Mouse (Mus musculus) kidney, embryonic 16.5 days (tissue): Measurements from ENCODE around the gene N4bp2. TPM values are rescaled to one million over a fixed set of nuclear protein-coding genes. Genes with fewer than 3 reads are reported as not detected.

Experiments
- ATAC-seq: fragments of 200-750 bp; cut with Nextera tagmentation; 2 replicates; pipeline ENCODE4 v1.8.0; 2017; ENCODE audit warnings: moderate TSS enrichment; ENCODE audit not compliant: low FRiP score, low TSS enrichment
- H3K27ac ChIP-seq: fragments of 300-500 bp; sonication (generic); 2 replicates; pipeline ENCODE4 v1.5.1; 2014; ENCODE audit warnings: low read length
- H3K27me3 ChIP-seq: fragments of 300-500 bp; sonication (generic); 2 replicates; pipeline ENCODE4 v1.6.1; 2014; ENCODE audit warnings: low read length, control low read depth, mixed read lengths; ENCODE audit not compliant: insufficient read depth
- H3K36me3 ChIP-seq: fragments of 300-500 bp; sonication (generic); 2 replicates; pipeline ENCODE4 v1.6.1; 2014; ENCODE audit warnings: low read length, control low read depth, mixed read lengths; ENCODE audit not compliant: insufficient read depth
- H3K4me1 ChIP-seq: fragments of 300-500 bp; sonication (generic); 2 replicates; pipeline ENCODE4 v1.6.1; 2014; ENCODE audit warnings: low read length, control low read depth, mixed read lengths; ENCODE audit not compliant: insufficient read depth
- H3K4me2 ChIP-seq: fragments of 300-500 bp; sonication (generic); replicated peaks from 2 replicates; pipeline ENCODE4 v1.6.1; 2014; ENCODE audit warnings: low read depth, low read length
- H3K4me3 ChIP-seq: fragments of 300-500 bp; sonication (generic); 2 replicates; pipeline ENCODE4 v1.5.1; 2014; ENCODE audit warnings: mild to moderate bottlenecking, low read length
- H3K9ac ChIP-seq: fragments of 300-500 bp; sonication (generic); replicated peaks from 2 replicates; pipeline ENCODE4 v1.6.1; 2014; ENCODE audit warnings: low read length
- H3K9me3 ChIP-seq: fragments of 300-500 bp; sonication (generic); 2 replicates; pipeline ENCODE4 v1.6.1; 2016; ENCODE audit warnings: low read length, control low read depth
- WGBS: fragments of 180-500 bp; shearing (Covaris S2); extraction: QIAGEN DNeasy Blood & Tissue Kit; methylation state at CpG from one replicate; pipeline ENCODE4 v1.1.7; 2014; 5-methylcytosine and 5-hydroxymethylcytosine counted together
- polyA plus RNA-seq: library from polyadenylated mRNA; unstranded; fragments of >200 nt; fragmentation: Nextera tagmentation; extraction: Ambion mirVana; gene quantifications from 2 replicates; pipeline ENCODE4 v1.2.1, GENCODE M21; 2015

The N4bp2 gene
- polyA plus RNA-seq, 1 experiment from 2014 or later, result 18.8 TPM

DNA sequence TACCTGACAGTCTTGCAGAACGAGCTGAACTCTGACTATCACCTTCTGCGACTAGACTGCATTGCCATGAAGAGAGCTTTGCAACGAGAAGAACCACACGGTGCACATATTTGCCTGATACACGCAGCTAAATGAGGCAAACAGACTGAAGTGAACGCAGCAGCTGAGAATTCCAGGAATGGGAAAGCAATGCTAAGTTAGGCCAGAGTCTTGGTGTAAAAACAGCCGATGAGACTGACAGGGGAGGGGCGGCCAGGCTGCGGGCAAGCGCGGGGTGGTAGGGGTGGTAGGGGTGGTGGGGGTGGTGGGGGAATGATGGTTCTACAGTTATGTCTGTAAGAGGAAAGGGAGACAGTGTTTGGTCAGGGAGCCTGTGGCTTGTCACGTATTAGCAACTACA is 95.6 kb downstream of the N4bp2 start:
- ATAC-seq, result no peak
- no peaks in the 10 kb centered on the region for H3K9me3 ChIP-seq
- no peak overlapping the region for H3K9ac ChIP-seq
- no peak overlapping the region for H3K4me2 ChIP-seq
- H3K36me3 ChIP-seq, result no peaks in the 10 kb centered on the region
- peaks cover 7% of the 10 kb centered on the region for H3K4me1 ChIP-seq
- H3K27ac ChIP-seq, result no peak overlapping the region
- H3K4me3 ChIP-seq, result no peak overlapping the region
- 44% methylated on average over 12 of the region's 12 CpGs for WGBS
- no peaks in the 10 kb centered on the region for H3K27me3 ChIP-seq

DNA sequence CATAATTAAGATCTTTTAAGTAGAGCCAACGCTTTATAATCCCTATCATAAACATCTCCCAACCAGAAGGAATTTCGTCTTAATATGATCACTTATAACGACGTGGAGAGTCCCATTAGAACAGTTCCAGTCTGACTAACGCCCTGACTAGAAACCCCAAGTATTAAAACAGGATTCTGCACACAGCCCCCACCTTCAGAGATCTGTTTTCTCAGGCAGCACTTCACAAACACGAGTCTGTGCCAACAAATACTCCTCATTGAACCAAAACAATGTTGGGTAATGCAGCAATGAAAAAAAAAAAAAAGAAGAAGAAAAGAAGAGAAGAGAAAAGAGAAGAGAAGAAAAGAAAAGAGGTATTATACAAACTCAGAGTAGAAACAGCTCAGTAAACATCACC is 96.1 kb downstream of the N4bp2 start:
- Histone ChIP-seq H3K4me1 (peaks cover 7% of the 10 kb centered on the region), H3K27ac (no peak overlapping the region), H3K27me3 (no peaks in the 10 kb centered on the region), H3K4me2 (no peak overlapping the region), H3K9ac (no peak overlapping the region), H3K4me3 (no peak overlapping the region), H3K9me3 (no peaks in the 10 kb centered on the region), H3K36me3 (no peaks in the 10 kb centered on the region)
- ATAC-seq, result no peak
- 51% methylated on average over 6 of the region's 6 CpGs for WGBS

DNA sequence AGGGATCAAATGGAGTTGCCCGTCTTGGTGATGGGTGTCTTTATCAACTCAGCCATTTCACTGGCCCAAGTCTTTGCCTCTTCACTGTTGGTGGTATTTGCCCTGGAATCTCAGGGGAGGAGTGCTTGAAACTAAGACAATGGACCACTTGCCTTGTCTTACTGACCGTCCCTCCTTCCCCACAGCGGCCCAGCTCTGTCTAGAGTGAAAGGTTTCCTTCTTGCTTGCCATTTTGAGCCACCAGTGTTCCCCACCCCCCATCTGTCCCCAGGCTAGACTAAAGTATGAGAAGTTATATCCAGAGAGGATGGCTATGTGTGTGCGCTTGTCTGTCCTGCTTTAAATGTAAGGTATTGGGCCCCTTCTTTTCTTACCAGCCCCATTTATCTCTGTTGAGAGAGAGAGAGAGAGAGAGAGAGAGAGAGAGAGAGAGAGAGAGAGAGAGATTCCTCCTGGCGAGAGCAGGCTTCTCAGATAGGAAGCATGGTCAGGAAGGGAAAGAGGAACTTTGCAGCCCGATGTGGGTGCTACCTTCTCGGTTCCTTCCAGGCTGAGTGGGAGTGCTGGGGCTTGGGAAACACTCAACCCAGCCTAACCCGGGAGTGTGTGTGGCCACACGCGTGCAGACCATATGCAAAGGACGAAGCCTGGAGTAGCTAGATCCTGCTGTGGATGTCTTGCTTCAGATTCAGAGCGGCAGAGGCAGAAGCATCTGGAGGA is 97.1 kb downstream of the N4bp2 start:
- Histone ChIP-seq H3K27me3 (no peaks in the 10 kb centered on the region), H3K4me2 (no peak overlapping the region), H3K36me3 (no peaks in the 10 kb centered on the region), H3K27ac (no peak overlapping the region), H3K4me3 (no peak overlapping the region), H3K9me3 (no peaks in the 10 kb centered on the region), H3K4me1 (peaks cover 7% of the 10 kb centered on the region), H3K9ac (no peak overlapping the region)
- WGBS, result 80% methylated on average over 12 of the region's 12 CpGs
- ATAC-seq, result no peak

DNA sequence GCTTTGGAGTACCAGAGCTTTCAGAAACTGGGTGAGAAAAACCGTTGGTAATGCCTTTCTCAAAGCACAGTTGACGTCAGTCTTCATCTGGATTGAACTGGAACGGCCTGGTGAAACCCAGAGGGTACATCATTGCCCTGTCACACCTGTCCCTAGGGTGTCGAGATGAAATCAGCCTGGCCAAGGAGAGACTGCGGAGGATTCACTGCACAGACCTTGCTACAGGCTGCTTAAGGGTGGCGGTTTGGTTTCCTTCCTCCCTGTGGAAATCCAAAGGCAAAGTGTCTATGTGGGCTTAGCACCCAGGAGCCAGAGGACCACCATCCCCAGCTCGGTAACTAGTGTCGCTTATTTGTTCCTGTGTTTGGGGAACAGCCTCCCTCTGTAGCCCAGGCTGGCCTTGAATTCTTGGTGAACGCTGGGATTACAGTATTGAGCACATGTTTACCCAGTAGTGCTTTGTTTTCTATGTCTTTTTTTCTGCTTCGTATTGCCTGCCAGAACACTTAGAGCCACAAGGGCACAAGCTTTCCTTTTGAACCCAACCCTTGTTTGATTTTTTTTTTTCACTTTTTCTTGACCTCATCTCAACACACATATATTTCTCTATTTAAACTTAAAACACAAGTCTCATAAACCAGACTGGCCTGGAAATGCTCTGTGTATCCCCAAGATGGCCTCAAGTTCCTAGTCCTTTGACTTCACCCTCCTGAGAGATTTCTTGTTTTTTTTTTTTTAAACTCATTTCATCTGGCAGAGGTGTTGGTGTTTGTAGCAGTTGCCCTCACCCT is 98.0 kb downstream of the N4bp2 start, which contains the start of gene Rhoh:
Gene Rhoh (plus strand): TSS at position 60 of the 791 bp plus-strand sequence.
- Histone ChIP-seq H3K4me1 (peaks cover 7% of the 10 kb centered on the region), H3K9ac (no peak within 1 kb of the TSS), H3K4me2 (no peak within 1 kb of the TSS), H3K27ac (no peak within 1 kb of the TSS), H3K4me3 (no peak within 1 kb of the TSS), H3K27me3 (no peaks in the 10 kb centered on the region), H3K36me3 (no peaks in the 10 kb centered on the region), H3K9me3 (no peaks in the 10 kb centered on the region)
- no peak for ATAC-seq
- 81% methylated on average over 10 of the region's 10 CpGs for WGBS

DNA sequence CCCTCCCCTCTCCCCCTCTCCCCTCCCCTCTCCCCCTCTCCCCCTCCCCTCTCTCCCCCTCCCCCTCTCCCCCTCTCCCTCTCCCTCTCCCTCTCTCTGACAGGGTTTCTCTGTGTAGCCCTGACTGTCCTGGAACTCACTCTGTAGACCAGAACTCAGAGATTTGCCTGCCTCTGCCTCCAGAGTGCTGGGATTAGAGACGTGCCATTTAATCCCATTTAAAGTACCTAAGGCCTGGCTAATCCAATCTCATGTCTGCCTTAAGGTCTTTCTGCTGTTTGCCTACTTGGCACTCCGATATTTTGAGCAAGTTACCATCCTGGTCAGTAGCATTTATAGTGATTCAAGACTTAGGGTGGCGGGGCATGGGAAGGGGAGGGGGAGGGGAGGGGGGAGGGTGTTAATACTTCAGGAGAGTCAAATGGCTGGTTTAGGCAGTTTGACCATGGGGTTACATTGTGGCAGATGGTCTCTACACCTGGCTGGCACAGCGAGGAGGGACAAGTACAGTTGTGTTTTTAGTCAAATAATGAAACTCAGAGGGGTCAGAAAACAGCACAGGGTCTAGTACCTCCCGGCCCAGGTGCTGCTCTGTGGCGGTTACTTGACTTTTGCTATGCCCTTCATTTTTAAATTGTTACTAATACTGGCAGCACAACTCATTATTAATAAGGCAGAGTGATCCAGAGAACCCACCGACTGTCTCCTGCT is 99.1 kb downstream of the N4bp2 start:
- no peak for ATAC-seq
- H3K9me3 ChIP-seq, result no peaks in the 10 kb centered on the region
- peaks cover 7% of the 10 kb centered on the region for H3K4me1 ChIP-seq
- 89% methylated on average over 7 of the region's 7 CpGs for WGBS
- no peak overlapping the region for H3K4me3 ChIP-seq
- no peaks in the 10 kb centered on the region for H3K36me3 ChIP-seq
- H3K9ac ChIP-seq, result no peak overlapping the region
- no peaks in the 10 kb centered on the region for H3K27me3 ChIP-seq
- H3K4me2 ChIP-seq, result no peak overlapping the region
- H3K27ac ChIP-seq, result no peak overlapping the region

DNA sequence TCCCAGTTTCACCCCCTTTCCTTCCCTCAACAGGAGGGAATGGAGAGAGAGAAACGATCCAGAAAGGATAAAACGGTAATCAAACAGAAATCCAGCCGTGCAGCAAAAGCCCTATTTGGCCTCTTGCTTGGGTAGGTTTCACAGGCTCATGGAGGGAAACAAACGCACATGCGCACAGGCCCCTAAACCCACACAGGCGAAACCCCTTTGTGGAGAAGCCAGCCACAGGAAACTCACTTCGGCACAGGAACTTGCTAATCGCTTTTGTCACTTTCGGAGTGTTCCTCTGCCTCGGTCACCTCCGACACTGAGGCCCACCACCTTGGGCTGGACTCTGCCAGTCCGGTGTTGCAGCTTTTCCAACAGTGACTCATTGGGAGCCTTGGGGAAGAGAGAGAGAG is 100.0 kb downstream of the N4bp2 start:
- peaks cover 7% of the 10 kb centered on the region for H3K4me1 ChIP-seq
- no peak overlapping the region for H3K9ac ChIP-seq
- no peak overlapping the region for H3K27ac ChIP-seq
- no peak overlapping the region for H3K4me2 ChIP-seq
- no peaks in the 10 kb centered on the region for H3K36me3 ChIP-seq
- no peaks in the 10 kb centered on the region for H3K9me3 ChIP-seq
- H3K4me3 ChIP-seq, result no peak overlapping the region
- 61% methylated on average over 12 of the region's 12 CpGs for WGBS
- no peaks in the 10 kb centered on the region for H3K27me3 ChIP-seq
- no peak for ATAC-seq

DNA sequence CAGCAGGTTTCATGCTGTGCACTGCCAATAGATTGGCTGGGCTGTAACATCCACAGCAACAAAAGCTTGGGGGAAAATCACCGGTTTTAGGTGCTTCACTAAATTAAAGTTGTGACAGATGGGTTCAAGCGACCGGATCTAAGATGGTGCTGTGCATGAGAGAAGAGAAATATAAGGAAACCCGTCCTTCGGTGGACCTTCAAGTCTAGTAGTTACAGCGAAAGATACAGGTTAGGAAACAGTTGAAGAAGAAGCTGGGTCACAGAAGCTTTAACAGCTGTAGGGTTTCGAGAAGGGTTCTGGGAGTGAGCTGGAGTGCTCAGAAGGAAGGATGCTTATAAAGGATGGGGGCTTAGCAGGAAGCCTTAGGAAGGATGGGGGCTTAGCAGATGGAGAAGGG is 101.2 kb downstream of the N4bp2 start:
- Histone ChIP-seq H3K27me3 (no peaks in the 10 kb centered on the region), H3K4me3 (no peak overlapping the region)

DNA sequence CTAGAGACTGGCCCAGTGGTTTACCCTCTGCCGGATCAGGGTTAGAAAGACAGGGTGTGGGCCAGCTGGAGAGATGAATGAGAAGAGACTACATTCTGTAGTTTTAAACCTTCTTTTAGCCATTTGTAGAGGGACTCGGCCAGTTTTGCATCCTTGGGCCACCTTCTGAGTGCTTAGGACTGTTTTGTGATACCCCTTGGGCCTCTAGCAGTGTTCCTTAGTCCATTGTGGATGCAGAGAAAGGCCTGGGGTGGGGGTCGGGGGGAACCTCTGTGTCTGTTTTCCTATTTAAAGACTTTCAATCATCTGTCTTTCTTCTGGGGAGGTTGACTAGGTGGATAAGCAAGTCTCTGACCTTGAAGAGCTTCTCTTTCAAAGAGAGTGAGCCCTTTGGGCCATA is 101.6 kb downstream of the N4bp2 start:
- Histone ChIP-seq H3K27ac (no peak overlapping the region), H3K27me3 (no peaks in the 10 kb centered on the region), H3K36me3 (no peaks in the 10 kb centered on the region), H3K4me3 (no peak overlapping the region), H3K4me1 (no peaks in the 10 kb centered on the region), H3K9ac (no peak overlapping the region), H3K4me2 (no peak overlapping the region), H3K9me3 (no peaks in the 10 kb centered on the region)
- no peak for ATAC-seq
- WGBS, result 67% methylated on average over 3 of the region's 3 CpGs

More for the DNA sequence above, 101.2 kb downstream of the N4bp2 start:
- H3K36me3 ChIP-seq, result no peaks in the 10 kb centered on the region
- no peak overlapping the region for H3K9ac ChIP-seq
- 91% methylated on average over 7 of the region's 7 CpGs for WGBS
- no peaks in the 10 kb centered on the region for H3K4me1 ChIP-seq
- no peak for ATAC-seq
- no peak overlapping the region for H3K4me2 ChIP-seq
- no peak overlapping the region for H3K27ac ChIP-seq
- H3K9me3 ChIP-seq, result no peaks in the 10 kb centered on the region

DNA sequence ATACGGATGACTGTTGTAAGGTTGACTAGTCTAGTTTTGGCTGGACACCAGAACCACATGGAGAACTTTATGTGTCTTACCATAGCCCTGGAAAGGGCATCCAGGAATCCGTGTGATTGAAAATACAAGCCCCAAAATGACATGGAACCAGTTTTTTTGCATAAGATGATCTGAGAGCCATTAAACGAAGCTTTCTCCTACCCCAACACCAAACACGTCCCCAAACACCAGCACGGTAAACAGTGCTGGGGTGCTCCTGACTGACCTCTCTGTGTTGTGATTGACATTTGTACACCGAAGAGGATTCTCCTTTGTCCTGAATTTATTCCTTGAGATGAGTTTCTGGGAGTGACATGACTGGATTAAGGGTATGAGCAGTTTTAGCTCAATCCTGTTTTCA is 103.3 kb downstream of the N4bp2 start:
- Histone ChIP-seq H3K4me2 (no peak overlapping the region), H3K27ac (no peak overlapping the region), H3K9ac (no peak overlapping the region), H3K4me1 (no peaks in the 10 kb centered on the region), H3K36me3 (no peaks in the 10 kb centered on the region), H3K27me3 (no peaks in the 10 kb centered on the region), H3K4me3 (no peak overlapping the region), H3K9me3 (no peaks in the 10 kb centered on the region)
- no peak for ATAC-seq
- WGBS, result 91% methylated on average over 6 of the region's 6 CpGs
